Mouse (Mus musculus): Measurements from ENCODE around the gene Tas2r102.

GRCm38 (mm10) chr6:132754430-132754829 is 7.5 kb upstream of the Tas2r102 start, which contains the start of gene Tas2r124:
- TF ChIP-seq CTCF (IDR thresholded peaks at IDR 0.05) (no peak), EP300 (IDR thresholded peaks at IDR 0.05) (no peak)
